Mouse (Mus musculus) embryonic fibroblast, embryonic 13.5 days (primary cell): ENCODE results near the gene Itm2b.

Experiments
- CTCF ChIP-seq: IDR thresholded peaks from 2 replicates; pipeline ENCODE4 v1.5.1; 2011; ENCODE audit warnings: mild to moderate bottlenecking, control low read depth, low read length, moderate library complexity, borderline replicate concordance; ENCODE audit not compliant: insufficient read depth
- POLR2A ChIP-seq: IDR thresholded peaks from 2 replicates; pipeline ENCODE4 v1.6.1; 2011; ENCODE audit warnings: low read depth, mild to moderate bottlenecking, control low read depth, low read length, moderate library complexity

DNA sequence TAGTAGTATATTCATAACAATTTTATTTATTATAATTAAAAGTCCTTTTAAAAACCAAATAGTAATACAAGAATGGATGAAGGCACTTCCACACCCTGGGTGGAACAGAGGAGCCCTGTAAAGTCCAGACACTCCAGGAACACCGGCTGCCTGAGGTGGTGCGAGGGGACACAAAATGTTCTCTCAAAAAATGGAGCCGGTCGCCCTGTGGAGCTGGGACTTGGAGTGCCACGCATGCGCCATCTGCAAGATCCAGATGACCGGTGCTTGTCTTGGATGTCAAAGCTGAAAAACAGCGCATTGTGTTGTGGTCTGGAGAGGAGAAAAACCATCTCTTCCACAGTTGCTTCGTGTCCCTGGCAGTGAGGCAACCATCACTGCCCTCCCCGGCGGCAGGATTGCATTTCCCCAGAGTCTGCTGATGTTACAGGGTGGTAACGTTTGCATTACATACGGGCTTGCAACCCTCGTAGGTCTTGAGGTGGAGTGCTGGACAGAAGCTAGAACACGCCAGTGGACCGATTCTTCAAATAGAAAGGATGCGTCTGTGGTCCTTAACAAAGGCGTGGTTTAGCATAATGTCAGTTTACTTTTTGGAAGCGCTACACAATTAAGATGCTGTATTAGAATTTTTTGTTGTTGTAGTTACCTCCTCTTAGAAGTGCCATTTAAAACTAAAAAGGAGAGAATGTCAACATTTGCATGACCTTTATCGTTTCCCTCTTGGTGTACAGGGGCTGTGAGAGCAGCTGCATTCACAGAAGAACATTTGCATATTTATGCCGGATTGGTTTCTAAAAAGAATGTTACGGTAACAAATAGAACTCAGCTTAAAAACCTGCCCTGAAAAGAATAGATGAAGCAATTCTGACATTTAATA lies 49.9 kb downstream of the Itm2b start:
- TF ChIP-seq CTCF: no peak
- TF ChIP-seq POLR2A: no peak
